ENCODE assay signal across 8 mouse cellular contexts in genomic region chr2:156482299-156482698, GRCm38 (mm10).
A peak's percentile ranks its signal among the peaks of the same experiment; 100 is the strongest.
DNase-seq lines count a peak whose midpoint lies in the region; ATAC-seq lines count a peak whose summit lies in the region.

No protein-coding gene starts in this region.

- peak; percentile 44 for DNase-seq in adrenal gland, adult 2 months
- DNase-seq in adrenal gland, postnatal 4 days (ENCODE audit: low spot score in 2 of 2) = no peak
- peak; percentile 36 for DNase-seq in midbrain, embryonic 10.5 days (ENCODE audit: low spot score)
- peak; percentile 84 for DNase-seq in cerebellum, adult 9-10 months
- peak; percentile 51 to 75 for DNase-seq in kidney, adult 8-10 months
- peak; percentile 55 to 70 for DNase-seq in lung, postnatal 4 days
- peak; percentile 70 for DNase-seq in splenic B cell, adult 2 months (ENCODE audit: low read depth, low spot score)

- no peak for ATAC-seq in midbrain, embryonic 16.5 days

- peaks cover 17% of the 10 kb centered on the region for H3K27me3 ChIP-seq in midbrain, embryonic 10.5 days (ENCODE audit: low read depth, poor library complexity, severe bottlenecking)
- no peaks in the 10 kb centered on the region for H3K27me3 ChIP-seq in midbrain, embryonic 16.5 days (ENCODE audit: control insufficient read depth, insufficient read depth, low read depth, low read length)
- no peaks in the 10 kb centered on the region for H3K27me3 ChIP-seq in splenic B cell, adult 2 months (ENCODE audit: control insufficient read depth, insufficient read depth, low read length, poor library complexity, severe bottlenecking)

- H3K27ac ChIP-seq in midbrain, embryonic 10.5 days (replicated peaks) = no peak overlapping the region
- H3K27ac ChIP-seq in midbrain, embryonic 16.5 days (ENCODE audit: low read length) = no peak overlapping the region

- H3K4me2 ChIP-seq in midbrain, embryonic 16.5 days (ENCODE audit: low read length) = no peak overlapping the region

- no peak overlapping the region for H3K9ac ChIP-seq in midbrain, embryonic 16.5 days (ENCODE audit: low read depth, low read length)

- peaks cover 16% of the 10 kb centered on the region for H3K9me3 ChIP-seq in midbrain, embryonic 10.5 days (replicated peaks)
- no peaks in the 10 kb centered on the region for H3K9me3 ChIP-seq in midbrain, embryonic 16.5 days (replicated peaks; ENCODE audit: control insufficient read depth, low read length, poor library complexity, severe bottlenecking)

- peaks cover 13% of the 10 kb centered on the region for H3K4me1 ChIP-seq in midbrain, embryonic 10.5 days
- no peaks in the 10 kb centered on the region for H3K4me1 ChIP-seq in midbrain, embryonic 16.5 days (ENCODE audit: control insufficient read depth, insufficient read depth, low read length)

- H3K36me3 ChIP-seq in midbrain, embryonic 10.5 days = peaks cover 9% of the 10 kb centered on the region
- H3K36me3 ChIP-seq in midbrain, embryonic 16.5 days (ENCODE audit: control insufficient read depth, insufficient read depth, low read length) = no peaks in the 10 kb centered on the region
- H3K36me3 ChIP-seq in splenic B cell, adult 2 months (ENCODE audit: control insufficient read depth, insufficient read depth, low read length, poor library complexity, severe bottlenecking) = no peaks in the 10 kb centered on the region

- H3K4me3 ChIP-seq in midbrain, embryonic 10.5 days = no peak overlapping the region
- H3K4me3 ChIP-seq in midbrain, embryonic 16.5 days (ENCODE audit: low read depth, low read length) = no peak overlapping the region

- 36% methylated on average over 13 of the region's 13 CpGs for WGBS in midbrain, embryonic 10.5 days
- 35% methylated on average over 13 of the region's 13 CpGs for WGBS in midbrain, embryonic 16.5 days

Comparison
In these comparisons a context has a peak if more than half of its experiments do, and no peak if none do; other contexts are left out.
1. DNase-seq: peak in adrenal gland, adult 2 months (single experiment), midbrain, embryonic 10.5 days (single experiment), cerebellum, adult 9-10 months (single experiment), kidney, adult 8-10 months (2 of 2), lung, postnatal 4 days (2 of 2) and splenic B cell, adult 2 months (single experiment); none in adrenal gland, postnatal 4 days (0 of 2).